8 mouse cellular contexts compared by ENCODE assay signal in the genomic region with DNA sequence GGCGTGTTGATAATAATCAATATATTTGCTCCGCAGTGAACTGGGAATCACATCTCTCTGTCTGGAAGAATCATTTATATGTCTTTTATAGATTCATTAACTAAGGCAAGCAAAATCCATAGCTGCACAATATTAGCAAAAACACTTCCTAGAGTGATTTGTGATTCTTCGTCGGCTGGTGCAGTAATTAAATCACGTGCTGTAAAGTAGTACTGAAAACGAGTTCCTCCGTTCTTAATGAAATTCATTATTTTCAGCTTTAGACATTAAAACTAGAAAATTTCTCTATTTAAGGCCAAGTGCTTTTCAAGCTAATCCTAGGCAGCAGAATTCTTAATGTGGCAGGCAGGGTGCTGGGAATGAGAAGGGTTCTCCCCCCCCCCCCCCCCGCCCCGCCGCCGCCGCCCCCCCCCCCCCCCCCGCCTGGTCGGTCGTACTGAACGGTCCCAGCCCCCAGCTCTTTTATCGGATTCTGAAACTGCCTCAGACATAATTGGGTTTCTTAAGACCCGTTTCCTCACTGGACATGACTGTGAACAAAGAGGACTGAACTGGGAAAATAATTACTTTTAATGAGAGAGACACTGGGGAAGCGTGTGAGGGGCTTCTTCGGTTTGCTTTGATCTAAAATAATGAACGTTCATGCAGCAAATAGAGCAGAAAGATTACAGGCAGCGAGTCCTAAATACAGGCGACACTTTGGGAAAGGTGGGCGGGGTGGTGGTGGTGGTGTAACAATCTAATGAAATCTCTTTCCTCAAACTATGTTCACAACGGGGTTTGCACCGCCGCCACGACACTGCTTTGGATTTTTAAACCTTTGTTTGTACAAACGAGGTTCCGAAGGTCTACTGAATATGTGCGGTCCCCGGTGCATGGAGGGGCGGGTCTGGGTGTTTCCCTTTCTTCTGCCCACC.
DNase-seq lines count a peak whose midpoint lies in the region; ATAC-seq and TF ChIP-seq lines count a peak whose summit lies in the region.

No protein-coding gene starts in this region.

- H3K9me3 ChIP-seq in megakaryocyte, embryonic 14.5 days = peaks cover 7% of the 10 kb centered on the region
- no peaks in the 10 kb centered on the region for H3K9me3 ChIP-seq in intestine, embryonic 16.5 days (ENCODE audit: control insufficient read depth, low read length)
- no peaks in the 10 kb centered on the region for H3K9me3 ChIP-seq in midbrain, postnatal 0 days (ENCODE audit: low read length)

- H3K36me3 ChIP-seq in megakaryocyte, embryonic 14.5 days (replicated peaks; ENCODE audit: low read length) = no peaks in the 10 kb centered on the region
- H3K36me3 ChIP-seq in intestine, embryonic 16.5 days (ENCODE audit: control insufficient read depth, insufficient read depth, low read length) = no peaks in the 10 kb centered on the region
- no peaks in the 10 kb centered on the region for H3K36me3 ChIP-seq in midbrain, postnatal 0 days (ENCODE audit: insufficient read depth, low read length)

- H3K9ac ChIP-seq in intestine, embryonic 16.5 days (ENCODE audit: low read depth, low read length) = peak overlapping the region; percentile 52; the same call in 1 of the 2 replicates
- peak overlapping the region; percentile 66 for H3K9ac ChIP-seq in midbrain, postnatal 0 days (replicated peaks; ENCODE audit: low read length, poor library complexity, severe bottlenecking)

- TF ChIP-seq CTCF in midbrain, postnatal 0 days (IDR thresholded peaks at IDR 0.05) = no peak

- peak overlapping the region; percentile 26; the same call in 1 of the 2 replicates for H3K27ac ChIP-seq in intestine, embryonic 16.5 days (ENCODE audit: low read length)
- H3K27ac ChIP-seq in midbrain, postnatal 0 days (ENCODE audit: low read depth, low read length) = peak overlapping the region; percentile 81

- no peaks in the 10 kb centered on the region for H3K27me3 ChIP-seq in megakaryocyte, embryonic 14.5 days (replicated peaks)
- no peaks in the 10 kb centered on the region for H3K27me3 ChIP-seq in intestine, embryonic 16.5 days (replicated peaks; ENCODE audit: control insufficient read depth, insufficient read depth, low read length)
- no peaks in the 10 kb centered on the region for H3K27me3 ChIP-seq in midbrain, postnatal 0 days (ENCODE audit: insufficient read depth, low read length)

- H3K4me1 ChIP-seq in megakaryocyte, embryonic 14.5 days = no peaks in the 10 kb centered on the region
- H3K4me1 ChIP-seq in intestine, embryonic 16.5 days (ENCODE audit: control insufficient read depth, insufficient read depth, low read length) = no peaks in the 10 kb centered on the region
- H3K4me1 ChIP-seq in midbrain, postnatal 0 days (ENCODE audit: insufficient read depth, low read length) = peaks cover 8% of the 10 kb centered on the region; the same call in 1 of the 2 replicates

- H3K4me3 ChIP-seq in megakaryocyte, embryonic 14.5 days (replicated peaks) = peak overlapping the region; percentile 85
- peak overlapping the region; percentile 39 for H3K4me3 ChIP-seq in intestine, embryonic 16.5 days (ENCODE audit: low read length)
- H3K4me3 ChIP-seq in midbrain, postnatal 0 days (ENCODE audit: low read depth, low read length) = peak overlapping the region; percentile 37

- DNase-seq in cerebellum, postnatal 10 days = peak; percentile 41 to 53
- no peak for DNase-seq in cerebellum, adult 9-11 months
- peak; percentile 55 for DNase-seq in midbrain, postnatal 0 days (ENCODE audit: low spot score)
- DNase-seq in adrenal gland, postnatal 14 days = no peak
- DNase-seq in kidney, adult 11 months = no peak

- peak overlapping the region; percentile 65 for H3K4me2 ChIP-seq in intestine, embryonic 16.5 days (ENCODE audit: low read depth, low read length)
- peak overlapping the region; percentile 59 for H3K4me2 ChIP-seq in midbrain, postnatal 0 days (ENCODE audit: low read depth, low read length, poor library complexity, severe bottlenecking)

- 16% methylated on average over 24 of the region's 33 CpGs for WGBS in intestine, embryonic 16.5 days
- 7% methylated on average over 24 of the region's 33 CpGs for WGBS in midbrain, postnatal 0 days

- no peak for ATAC-seq in megakaryocyte, adult 5-6 weeks (ENCODE audit: poor library complexity, severe bottlenecking)
- ATAC-seq in intestine, embryonic 16.5 days = peak; percentile 46
- ATAC-seq in midbrain, postnatal 0 days (ENCODE audit: low FRiP score) = peak; percentile 74

Comparison
In these comparisons a context has a peak if more than half of its experiments do, and no peak if none do; other contexts are left out.
1. DNase-seq: peak in cerebellum, postnatal 10 days (2 of 2) and midbrain, postnatal 0 days (single experiment); none in cerebellum, adult 9-11 months (single experiment), adrenal gland, postnatal 14 days (single experiment) and kidney, adult 11 months (single experiment).
2. Peak in every context shown above with its lines, with median percentiles within 50 percentile points of each other: H3K4me3 ChIP-seq.